Mouse (Mus musculus): ENCODE results near the gene Prg3. TPM values are rescaled to one million over a fixed set of nuclear protein-coding genes. Genes with fewer than 3 reads are reported as not detected.

The Prg3 gene
- polyA plus RNA-seq, 1 experiment = 22.8 TPM

DNA sequence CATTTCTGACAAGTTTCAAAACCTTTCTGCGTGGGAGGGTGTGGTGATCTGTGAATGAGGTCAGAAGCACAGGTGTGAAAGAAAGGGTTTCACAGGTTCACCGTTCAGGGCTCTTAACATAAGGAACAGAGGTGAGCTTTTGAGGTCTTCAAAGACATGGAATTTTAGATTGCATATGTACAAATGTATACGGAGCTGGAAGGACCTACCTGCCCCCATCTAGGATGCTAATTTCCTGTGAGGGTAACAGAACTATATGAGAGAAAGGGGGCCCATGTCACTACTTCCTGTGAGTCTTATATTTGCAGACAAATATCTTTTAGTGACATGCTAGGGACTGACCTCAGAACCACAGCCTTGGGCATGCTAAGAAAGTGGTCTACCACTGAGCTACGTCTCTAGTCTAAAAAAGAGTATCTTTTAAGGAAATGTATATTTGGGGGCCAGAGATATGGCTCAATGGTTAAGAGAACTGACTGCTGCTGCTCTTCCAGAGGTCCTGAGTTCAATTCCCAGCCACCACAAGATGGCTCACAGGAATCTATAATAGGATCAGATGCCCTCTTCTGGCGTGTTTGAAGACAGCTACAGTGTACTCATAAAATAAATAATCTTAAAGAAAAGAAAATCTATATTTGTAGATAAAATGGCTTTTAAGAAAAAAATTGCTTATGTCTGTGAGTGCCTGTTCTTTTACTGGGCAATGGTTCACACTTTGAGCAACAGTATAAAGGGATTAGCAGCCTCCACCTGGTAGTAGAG lies 26.0 kb downstream of the Prg3 start:
- no peak for TF ChIP-seq CTCF (IDR thresholded peaks at IDR 0.05; ENCODE audit: control insufficient read depth, insufficient read depth, low read length)
- WGBS = 41% methylated on average over 5 of the region's 5 CpGs
- no peak overlapping the region for H3K4me3 ChIP-seq (replicated peaks; ENCODE audit: control insufficient read depth, low read depth, low read length)
- H3K4me1 ChIP-seq (ENCODE audit: control insufficient read depth, insufficient read depth, low read length) = no peaks in the 10 kb centered on the region; the same call in none of the 2 replicates
- no peak overlapping the region for H3K27ac ChIP-seq (ENCODE audit: control insufficient read depth, insufficient read depth, low read depth, low read length, poor library complexity)

DNA sequence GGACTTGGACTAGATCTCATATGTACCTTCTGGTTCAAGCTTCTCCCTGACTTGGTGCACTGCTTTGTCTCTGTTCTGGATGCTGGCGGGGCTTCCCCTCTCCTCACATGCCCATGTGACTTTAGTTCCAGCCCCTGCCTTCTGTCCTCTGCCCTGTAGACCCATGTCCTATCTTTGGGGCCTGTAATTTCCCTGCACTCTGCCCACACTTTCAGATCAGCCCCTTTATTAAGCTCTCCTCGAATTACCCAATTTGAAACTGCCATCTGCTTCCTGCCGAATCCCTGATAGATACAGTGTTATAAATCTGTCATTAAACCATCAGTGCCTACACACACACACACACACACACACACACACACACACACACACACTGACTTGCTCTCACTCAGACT lies 26.6 kb downstream of the Prg3 start:
- no peaks in the 10 kb centered on the region; the same call in none of the 2 replicates for H3K4me1 ChIP-seq (ENCODE audit: control insufficient read depth, insufficient read depth, low read length)
- 5% methylated on average over 3 of the region's 3 CpGs for WGBS
- TF ChIP-seq POLR2A (IDR thresholded peaks at IDR 0.05; ENCODE audit: borderline replicate concordance, control insufficient read depth, low read depth, low read length) (no peak), CTCF (IDR thresholded peaks at IDR 0.05; ENCODE audit: control insufficient read depth, insufficient read depth, low read length) (no peak)
- H3K27ac ChIP-seq (ENCODE audit: control insufficient read depth, insufficient read depth, low read depth, low read length, poor library complexity) = no peak overlapping the region
- no peak overlapping the region for H3K4me3 ChIP-seq (replicated peaks; ENCODE audit: control insufficient read depth, low read depth, low read length)

DNA sequence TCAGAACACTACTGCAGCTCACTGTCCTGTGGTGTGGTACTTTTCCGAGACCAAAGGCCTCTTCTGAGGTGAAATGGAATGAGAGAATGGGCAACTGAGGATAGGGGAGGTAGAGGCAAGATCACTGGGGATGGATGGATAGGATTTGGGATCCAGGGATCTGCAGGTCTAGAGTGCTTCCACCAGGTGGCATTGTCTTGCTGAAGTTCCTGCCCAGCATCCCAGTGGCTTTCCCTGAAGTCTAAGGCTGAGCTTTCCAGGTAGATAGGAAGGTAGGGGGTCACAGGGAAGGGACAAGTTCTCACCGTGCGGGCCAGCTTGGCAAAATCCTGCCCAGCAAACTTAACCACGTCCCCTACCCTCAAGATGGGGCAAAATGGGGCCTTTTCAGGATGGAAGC lies 34.0 kb downstream of the Prg3 start:
- Histone ChIP-seq H3K4me1 (ENCODE audit: control insufficient read depth, insufficient read depth, low read length) (peaks cover 2% of the 10 kb centered on the region), H3K27ac (ENCODE audit: control insufficient read depth, insufficient read depth, low read depth, low read length, poor library complexity) (no peak overlapping the region), H3K4me3 (replicated peaks; ENCODE audit: control insufficient read depth, low read depth, low read length) (no peak overlapping the region)
- TF ChIP-seq CTCF (IDR thresholded peaks at IDR 0.05; ENCODE audit: control insufficient read depth, insufficient read depth, low read length) = peak; percentile 24; the same call in 1 of the 2 replicates
- no peak for TF ChIP-seq POLR2A (IDR thresholded peaks at IDR 0.05; ENCODE audit: borderline replicate concordance, control insufficient read depth, low read depth, low read length)
- 78% methylated on average over 4 of the region's 4 CpGs for WGBS

DNA sequence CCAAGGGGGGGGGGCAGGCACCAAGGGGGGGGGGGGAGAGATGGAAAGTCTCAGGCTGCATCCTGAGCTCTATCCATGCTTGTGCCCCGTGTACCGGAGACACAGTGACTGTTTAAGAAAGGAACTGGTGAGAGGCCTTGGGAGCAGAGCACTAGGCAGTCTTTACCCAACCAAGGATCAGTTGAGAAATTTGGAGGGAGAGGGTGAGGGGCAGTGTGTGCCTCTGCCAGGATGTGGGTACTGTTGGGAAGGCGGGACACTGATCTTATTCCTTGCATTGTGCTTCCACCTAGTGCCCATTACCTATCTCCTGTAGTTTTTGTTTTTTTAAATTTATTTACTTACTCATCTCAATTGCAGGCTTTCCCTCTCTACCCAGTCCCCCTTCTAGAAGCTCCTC lies 38.2 kb downstream of the Prg3 start:
- H3K4me3 ChIP-seq (replicated peaks; ENCODE audit: control insufficient read depth, low read depth, low read length) = no peak overlapping the region
- H3K4me1 ChIP-seq (ENCODE audit: control insufficient read depth, insufficient read depth, low read length) = peaks cover 13% of the 10 kb centered on the region
- TF ChIP-seq POLR2A (IDR thresholded peaks at IDR 0.05; ENCODE audit: borderline replicate concordance, control insufficient read depth, low read depth, low read length) = no peak
- TF ChIP-seq CTCF (IDR thresholded peaks at IDR 0.05; ENCODE audit: control insufficient read depth, insufficient read depth, low read length) = no peak
- H3K27ac ChIP-seq (ENCODE audit: control insufficient read depth, insufficient read depth, low read depth, low read length, poor library complexity) = no peak overlapping the region
- WGBS = 30% methylated on average over 3 of the region's 3 CpGs

DNA sequence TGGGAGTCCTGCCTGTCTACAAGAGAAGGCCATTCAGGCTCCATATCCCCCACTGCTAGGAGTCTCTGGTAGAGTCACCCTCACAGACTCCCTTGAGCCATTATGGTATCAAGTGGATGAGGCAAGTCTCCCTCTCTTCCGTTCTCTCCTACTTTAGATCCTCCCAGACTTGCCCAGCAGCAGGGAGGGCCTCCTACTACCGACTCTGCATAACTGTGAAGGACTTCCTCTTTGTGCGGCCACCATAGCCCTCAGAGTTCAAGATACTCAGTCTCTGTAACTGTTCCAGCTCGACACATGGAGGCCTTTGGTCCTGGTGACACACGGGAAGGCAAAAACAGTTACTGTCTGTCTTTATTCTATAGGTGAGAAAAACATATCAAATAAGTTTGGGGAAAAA lies 39.3 kb downstream of the Prg3 start:
- H3K27ac ChIP-seq (ENCODE audit: control insufficient read depth, insufficient read depth, low read depth, low read length, poor library complexity) = peak overlapping the region; percentile 55; the same call in 1 of the 2 replicates
- H3K4me3 ChIP-seq (replicated peaks; ENCODE audit: control insufficient read depth, low read depth, low read length) = no peak overlapping the region
- TF ChIP-seq POLR2A (IDR thresholded peaks at IDR 0.05; ENCODE audit: borderline replicate concordance, control insufficient read depth, low read depth, low read length) = no peak
- TF ChIP-seq CTCF (IDR thresholded peaks at IDR 0.05; ENCODE audit: control insufficient read depth, insufficient read depth, low read length) = no peak
- WGBS = 3% methylated on average over 5 of the region's 5 CpGs
- H3K4me1 ChIP-seq (ENCODE audit: control insufficient read depth, insufficient read depth, low read length) = peaks cover 13% of the 10 kb centered on the region

DNA sequence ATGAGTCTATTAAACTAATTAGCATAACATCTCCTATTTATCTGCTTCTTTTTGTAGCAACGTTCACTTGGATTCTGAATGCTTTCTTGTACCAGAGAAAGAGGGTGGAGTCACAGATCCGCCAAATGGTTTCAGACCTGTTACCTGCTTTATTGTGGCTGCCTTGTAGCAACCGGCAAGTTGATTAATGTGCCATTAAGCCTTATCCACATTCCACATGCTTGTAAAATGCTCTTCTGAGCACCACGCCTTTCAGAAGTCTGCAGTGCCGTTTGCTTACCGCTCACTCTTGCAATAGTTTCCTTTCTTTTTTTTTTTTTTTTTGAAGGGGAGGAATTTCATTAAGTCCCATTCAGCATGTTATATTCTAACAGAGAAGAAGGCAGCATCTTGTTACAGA lies 41.9 kb downstream of the Prg3 start:
- 25% methylated on average over 6 of the region's 6 CpGs for whole genome bisulfite sequencing
- H3K27ac ChIP-seq (ENCODE audit: control insufficient read depth, insufficient read depth, low read depth, low read length, poor library complexity) = no peak overlapping the region
- no peak overlapping the region for H3K4me3 ChIP-seq (replicated peaks; ENCODE audit: control insufficient read depth, low read depth, low read length)
- TF ChIP-seq CTCF (IDR thresholded peaks at IDR 0.05; ENCODE audit: control insufficient read depth, insufficient read depth, low read length) (no peak), POLR2A (IDR thresholded peaks at IDR 0.05; ENCODE audit: borderline replicate concordance, control insufficient read depth, low read depth, low read length) (no peak)
- peaks cover 15% of the 10 kb centered on the region for H3K4me1 ChIP-seq (ENCODE audit: control insufficient read depth, insufficient read depth, low read length)

DNA sequence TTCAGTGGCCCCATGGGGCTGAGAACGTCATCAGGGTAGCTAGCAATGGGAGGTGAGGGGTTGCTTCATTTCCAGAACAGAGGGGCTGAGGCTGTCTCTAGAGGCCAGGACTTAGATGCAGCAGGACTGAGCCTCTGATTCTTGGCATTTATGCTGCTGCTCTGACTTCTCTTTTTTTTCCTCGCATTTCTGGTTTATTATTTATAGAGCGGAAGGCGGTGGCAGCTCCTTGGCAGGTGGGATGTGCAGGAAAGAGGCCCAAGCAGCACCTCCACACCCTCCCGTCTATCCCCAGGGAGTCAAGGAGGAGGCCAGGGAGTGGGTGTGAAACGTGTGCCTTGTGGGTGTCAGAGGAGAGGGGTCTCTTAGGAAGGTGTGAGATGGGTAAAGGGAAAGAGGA lies 43.0 kb downstream of the Prg3 start:
- Histone ChIP-seq H3K4me1 (ENCODE audit: control insufficient read depth, insufficient read depth, low read length) (peaks cover 15% of the 10 kb centered on the region), H3K27ac (ENCODE audit: control insufficient read depth, insufficient read depth, low read depth, low read length, poor library complexity) (no peak overlapping the region), H3K4me3 (replicated peaks; ENCODE audit: control insufficient read depth, low read depth, low read length) (no peak overlapping the region)
- WGBS = 16% methylated on average over 6 of the region's 6 CpGs
- TF ChIP-seq POLR2A (IDR thresholded peaks at IDR 0.05; ENCODE audit: borderline replicate concordance, control insufficient read depth, low read depth, low read length) = no peak
- no peak for TF ChIP-seq CTCF (IDR thresholded peaks at IDR 0.05; ENCODE audit: control insufficient read depth, insufficient read depth, low read length)

DNA sequence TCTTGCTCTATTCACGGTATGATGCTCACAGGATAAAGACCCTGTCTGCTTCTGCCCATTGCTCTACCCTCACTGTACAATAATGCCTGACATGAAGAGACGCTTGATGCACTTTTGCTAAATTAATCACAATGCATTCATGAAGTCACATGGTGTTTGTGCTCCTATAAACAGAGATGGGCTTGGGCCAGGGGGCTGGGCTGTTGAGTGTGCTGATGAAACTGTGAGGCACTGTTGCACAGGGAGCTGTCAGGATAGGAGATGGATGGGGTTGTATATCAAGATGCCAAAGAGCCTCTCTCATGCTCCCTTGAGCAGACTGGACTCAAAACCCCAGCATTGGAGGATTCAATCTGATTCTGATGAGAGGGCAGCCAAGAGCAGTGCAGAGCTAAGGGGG lies 45.1 kb downstream of the Prg3 start:
- Histone ChIP-seq H3K27ac (ENCODE audit: control insufficient read depth, insufficient read depth, low read depth, low read length, poor library complexity) (no peak overlapping the region), H3K4me1 (ENCODE audit: control insufficient read depth, insufficient read depth, low read length) (peaks cover 7% of the 10 kb centered on the region), H3K4me3 (replicated peaks; ENCODE audit: control insufficient read depth, low read depth, low read length) (no peak overlapping the region)
- 71% methylated on average over 2 of the region's 2 CpGs for WGBS
- no peak for TF ChIP-seq CTCF (IDR thresholded peaks at IDR 0.05; ENCODE audit: control insufficient read depth, insufficient read depth, low read length)
- TF ChIP-seq POLR2A (IDR thresholded peaks at IDR 0.05; ENCODE audit: borderline replicate concordance, control insufficient read depth, low read depth, low read length) = no peak

DNA sequence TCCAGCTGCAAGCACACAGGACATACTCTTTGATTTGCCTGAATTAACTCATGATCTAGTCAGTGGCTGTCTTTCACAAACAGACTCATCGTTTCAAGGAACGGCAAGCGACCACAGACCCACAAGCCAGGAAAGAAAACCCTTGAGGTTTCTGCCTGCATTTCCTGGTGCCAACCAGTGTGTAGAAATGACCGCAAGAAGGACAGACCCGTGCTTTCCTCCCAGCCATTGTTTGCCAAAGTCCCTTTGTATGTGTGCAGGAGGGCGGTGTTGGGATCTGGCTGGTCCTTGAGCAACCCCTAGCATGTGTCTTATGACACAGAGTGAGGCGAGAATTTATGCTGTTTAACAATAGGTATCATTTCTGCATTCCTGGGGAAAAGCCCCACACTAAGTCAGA lies 46.2 kb downstream of the Prg3 start:
- TF ChIP-seq CTCF (IDR thresholded peaks at IDR 0.05; ENCODE audit: control insufficient read depth, insufficient read depth, low read length) (no peak), POLR2A (IDR thresholded peaks at IDR 0.05; ENCODE audit: borderline replicate concordance, control insufficient read depth, low read depth, low read length) (no peak)
- H3K4me3 ChIP-seq (replicated peaks; ENCODE audit: control insufficient read depth, low read depth, low read length) = no peak overlapping the region
- H3K4me1 ChIP-seq (ENCODE audit: control insufficient read depth, insufficient read depth, low read length) = peaks cover 7% of the 10 kb centered on the region
- 1% methylated on average over 7 of the region's 7 CpGs for WGBS
- no peak overlapping the region; the same call in 1 of the 2 replicates for H3K27ac ChIP-seq (ENCODE audit: control insufficient read depth, insufficient read depth, low read depth, low read length, poor library complexity)

All from bone marrow, adult 2 months (tissue).